Mouse (Mus musculus) hindbrain, postnatal 0 days (tissue): Measurements from ENCODE around the gene Haspin. TPM values are rescaled to one million over a fixed set of nuclear protein-coding genes. Genes with fewer than 3 reads are reported as not detected.
A peak's percentile ranks its signal among the peaks of the same experiment; 100 is the strongest.

Experiments
- ATAC-seq: fragments of 200-750 bp; cut with Nextera tagmentation; 2 replicates; pipeline ENCODE4 v1.8.0; 2017; ENCODE audit warnings: mild to moderate bottlenecking, moderate TSS enrichment, moderate library complexity
- DNase-seq: peaks from one replicate; pipeline ENCODE4 v3.0.0-alpha.2; 2015; ENCODE audit warnings: low spot score
- H3K27ac ChIP-seq: fragments of 300-500 bp; sonication (generic); 2 replicates; pipeline ENCODE4 v1.5.1; 2014; ENCODE audit warnings: mild to moderate bottlenecking
- H3K27me3 ChIP-seq: fragments of 300-500 bp; sonication (generic); 2 replicates; pipeline ENCODE4 v1.6.1; 2014; ENCODE audit warnings: low read length, mixed read lengths; ENCODE audit not compliant: insufficient read depth
- H3K36me3 ChIP-seq: fragments of 300-500 bp; sonication (generic); 2 replicates; pipeline ENCODE4 v1.6.1; 2014; ENCODE audit warnings: low read length, mixed read lengths; ENCODE audit not compliant: insufficient read depth
- H3K4me1 ChIP-seq: fragments of 300-500 bp; sonication (generic); 2 replicates; pipeline ENCODE4 v1.6.1; 2014; ENCODE audit warnings: antibody characterized with exemption, low read length, mixed read lengths; ENCODE audit not compliant: insufficient read depth
- H3K4me2 ChIP-seq: fragments of 300-500 bp; sonication (generic); 2 replicates; pipeline ENCODE4 v1.6.1; 2014; ENCODE audit warnings: low read depth, mild to moderate bottlenecking, low read length, moderate library complexity, mixed read lengths
- H3K4me3 ChIP-seq: fragments of 300-500 bp; sonication (generic); 2 replicates; pipeline ENCODE4 v1.5.1; 2014; ENCODE audit warnings: low read length
- H3K9ac ChIP-seq: fragments of 300-500 bp; sonication (generic); replicated peaks from 2 replicates; pipeline ENCODE4 v1.6.1; 2014; ENCODE audit warnings: mild to moderate bottlenecking, low read length, moderate library complexity, mixed read lengths
- H3K9me3 ChIP-seq: fragments of 300-500 bp; sonication (generic); 2 replicates; pipeline ENCODE4 v1.6.1; 2016; ENCODE audit warnings: low read length, mixed read lengths
- CTCF ChIP-seq: IDR thresholded peaks from 2 replicates; pipeline ENCODE4 v1.5.1; 2016; ENCODE audit warnings: antibody characterized with exemption, control low read depth, low read depth
- WGBS: fragments of 180-500 bp; shearing (Covaris S2); extraction: QIAGEN DNeasy Blood & Tissue Kit; methylation state at CpG from one replicate; pipeline ENCODE4 v1.1.7; 2014; 5-methylcytosine and 5-hydroxymethylcytosine counted together
- polyA plus RNA-seq: library from polyadenylated mRNA; unstranded; fragments of >200 nt; fragmentation: Nextera tagmentation; extraction: Ambion mirVana; gene quantifications from 2 replicates; pipeline ENCODE4 v1.2.1, GENCODE M21; 2015
- total RNA-seq: library from RNA; depleted of rRNA; stranded (reverse); fragments of >200 nt; gene quantifications from 2 replicates; pipeline ENCODE4 v1.2.3, GENCODE M21; 2014; rRNA removed

The Haspin gene
- total and polyA plus RNA-seq, 2 experiments from 2014 or later = 2.4 to 3.3 TPM

- no peak for TF ChIP-seq CTCF
- H3K9ac ChIP-seq = no peak within 1 kb of the TSS
- no peak within 1 kb of the TSS for H3K4me2 ChIP-seq
- WGBS = 89% methylated on average over 4 of the region's 4 CpGs
- DNase-seq (no peak), ATAC-seq (no peak)
- H3K4me1 ChIP-seq = no peaks in the 10 kb centered on the region
- H3K27me3 ChIP-seq = no peaks in the 10 kb centered on the region
- H3K4me3 ChIP-seq = no peak within 1 kb of the TSS
- no peak within 1 kb of the TSS for H3K27ac ChIP-seq
- H3K36me3 ChIP-seq = no peaks in the 10 kb centered on the region
- no peaks in the 10 kb centered on the region for H3K9me3 ChIP-seq
Observed at GRCm38 (mm10) chr11:73090283-73090682, 47.8 kb downstream of the Haspin start, which contains the start of gene Itgae. Gene Itgae, plus strand, starts transcription at chr11:73090583.

- Histone ChIP-seq H3K36me3 (no peaks in the 10 kb centered on the region), H3K27ac (peak overlapping the region; percentile 26; the same call in 1 of the 2 replicates), H3K4me1 (0 out of 2 replicates have a peak, but pooled peaks cover 6% of the 10 kb centered on the region), H3K27me3 (no peaks in the 10 kb centered on the region), H3K4me3 (no peak overlapping the region), H3K9ac (no peak overlapping the region), H3K4me2 (no peak overlapping the region), H3K9me3 (no peaks in the 10 kb centered on the region)
- no peak for DNase-seq
- no peak for TF ChIP-seq CTCF
- WGBS = 72% methylated on average over 6 of the region's 6 CpGs
- ATAC-seq = no peak
Observed at GRCm38 (mm10) chr11:73087700-73088480, 50.2 kb downstream of the Haspin start.

Other genes starting within 250 kb of the Haspin start
- 2.4 and 4.6 TPM in 2 replicates for gene Atp2a3, start 177.1 kb downstream of the Haspin start, total RNA-seq
- gene Atp2a3, start 177.1 kb downstream of the Haspin start, polyA plus RNA-seq = 2.4 and 2.7 TPM in 2 replicates
- gene P2rx1, start 139.2 kb downstream of the Haspin start, total RNA-seq = 0.32 and 1.3 TPM in 2 replicates
- gene P2rx1, start 139.2 kb downstream of the Haspin start, polyA plus RNA-seq = 0.45 and 0.60 TPM in 2 replicates
- 27.4 and 32.5 TPM in 2 replicates for gene Camkk1, start 119.3 kb downstream of the Haspin start, total RNA-seq
- gene Camkk1, start 119.3 kb downstream of the Haspin start, polyA plus RNA-seq = 26.5 and 26.7 TPM in 2 replicates
- gene Ncbp3, start 90.5 kb downstream of the Haspin start, total RNA-seq = 5.2 and 6.9 TPM in 2 replicates
- 7.3 and 7.7 TPM in 2 replicates for gene Ncbp3, start 90.5 kb downstream of the Haspin start, polyA plus RNA-seq
- 0.16 and 0.18 TPM in 2 replicates for gene Itgae, start 47.7 kb downstream of the Haspin start, total RNA-seq
- 0.14 and 0.31 TPM in 2 replicates for gene Itgae, start 47.7 kb downstream of the Haspin start, polyA plus RNA-seq
- gene P2rx5, start 22.1 kb upstream of the Haspin start, total RNA-seq = 1.2 and 3.5 TPM in 2 replicates
- gene P2rx5, start 22.1 kb upstream of the Haspin start, polyA plus RNA-seq = 0.48 and 0.97 TPM in 2 replicates
- gene Emc6, start 38.7 kb upstream of the Haspin start, total RNA-seq = 113 and 156 TPM in 2 replicates
- gene Emc6, start 38.7 kb upstream of the Haspin start, polyA plus RNA-seq = 188 and 191 TPM in 2 replicates
- 34.7 and 46.4 TPM in 2 replicates for gene Tax1bp3, start 38.8 kb upstream of the Haspin start, total RNA-seq
- 95.7 and 97.7 TPM in 2 replicates for gene Tax1bp3, start 38.8 kb upstream of the Haspin start, polyA plus RNA-seq
- gene Ctns, start 60.7 kb upstream of the Haspin start, total RNA-seq = 20.2 and 20.9 TPM in 2 replicates
- 13.0 and 14.0 TPM in 2 replicates for gene Ctns, start 60.7 kb upstream of the Haspin start, polyA plus RNA-seq
- gene Shpk, start 61.2 kb upstream of the Haspin start, total RNA-seq = 2.2 and 3.4 TPM in 2 replicates
- 2.2 and 2.8 TPM in 2 replicates for gene Shpk, start 61.2 kb upstream of the Haspin start, polyA plus RNA-seq
- gene Trpv1, start 96.0 kb upstream of the Haspin start, total RNA-seq = 0.63 and 1.6 TPM in 2 replicates
- 0.29 and 0.30 TPM in 2 replicates for gene Trpv1, start 96.0 kb upstream of the Haspin start, polyA plus RNA-seq
- 0.36 and 0.52 TPM in 2 replicates for gene Trpv3, start 129.1 kb upstream of the Haspin start, total RNA-seq
- 0.24 and 0.30 TPM in 2 replicates for gene Trpv3, start 129.1 kb upstream of the Haspin start, polyA plus RNA-seq
- 5.9 and 7.8 TPM in 2 replicates for gene Aspa, start 191.3 kb upstream of the Haspin start, total RNA-seq
- gene Aspa, start 191.3 kb upstream of the Haspin start, polyA plus RNA-seq = 7.3 and 8.3 TPM in 2 replicates
- gene Gm49340, start 191.4 kb upstream of the Haspin start, total RNA-seq = not detected in 2 replicates
- not detected in 2 replicates for gene Gm49340, start 191.4 kb upstream of the Haspin start, polyA plus RNA-seq
- not detected in 2 replicates for gene Spata22, start 191.4 kb upstream of the Haspin start, total RNA-seq
- 0.33 and 0.34 TPM in 2 replicates for gene Spata22, start 191.4 kb upstream of the Haspin start, polyA plus RNA-seq
- not detected in 2 replicates for gene Olfr20, start 212.5 kb upstream of the Haspin start, total RNA-seq
- gene Olfr20, start 212.5 kb upstream of the Haspin start, polyA plus RNA-seq = not detected in 2 replicates
- not detected in 2 replicates for gene Olfr376, start 233.0 kb upstream of the Haspin start, total RNA-seq
- not detected in 2 replicates for gene Olfr376, start 233.0 kb upstream of the Haspin start, polyA plus RNA-seq